8 mouse cellular contexts compared by ENCODE assay signal in the genomic region with DNA sequence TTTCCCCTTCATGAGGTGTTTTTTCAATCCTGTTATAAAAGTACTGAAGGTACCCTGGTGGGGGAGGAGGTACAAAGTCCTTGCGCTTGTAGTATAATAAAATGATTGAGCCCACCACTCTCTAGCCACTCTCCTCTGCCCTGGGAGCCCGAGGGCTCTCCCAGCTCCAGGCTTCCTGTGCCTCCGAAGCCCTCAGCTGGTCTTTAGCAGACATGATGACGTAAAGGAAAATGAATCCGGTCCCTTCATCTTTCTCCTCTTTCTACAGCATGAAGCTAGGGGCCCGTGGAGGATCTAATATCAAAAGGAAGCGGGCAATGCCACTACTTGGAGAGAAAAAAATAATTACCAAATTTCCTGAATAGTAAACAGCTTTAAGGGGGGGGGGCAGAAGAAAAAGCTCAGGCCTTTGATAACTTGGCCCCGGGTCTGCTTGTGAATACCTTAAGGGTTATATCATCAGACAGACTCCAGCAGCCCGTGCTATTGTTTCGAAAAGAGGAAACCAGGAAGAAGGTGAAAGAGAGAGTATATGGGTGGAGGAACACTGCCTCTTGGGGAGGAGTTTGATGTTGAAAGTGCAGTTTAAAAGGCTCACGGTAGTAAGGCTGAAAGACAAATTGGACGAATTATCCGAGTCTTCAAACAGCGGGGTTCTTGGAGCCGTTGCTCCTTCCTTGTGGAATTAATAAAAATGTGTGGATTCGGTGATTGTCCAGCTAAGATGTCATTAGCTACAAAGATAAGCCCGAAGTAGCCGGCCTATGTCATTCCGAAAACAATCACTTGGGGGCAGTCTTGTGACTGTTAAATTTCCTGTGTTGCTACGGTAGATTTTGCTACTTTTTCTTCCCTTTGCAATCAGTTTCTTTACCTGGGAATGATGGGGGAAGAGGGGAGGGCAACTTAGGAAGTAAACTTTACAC. TPM values are rescaled to one million over a fixed set of nuclear protein-coding genes. Genes with fewer than 3 reads are reported as not detected.
DNase-seq lines count a peak whose midpoint lies in the region; ATAC-seq and TF ChIP-seq lines count a peak whose summit lies in the region.

No protein-coding gene starts in this region.

- TF ChIP-seq EP300 in heart, postnatal 0 days (IDR thresholded peaks at IDR 0.05; ENCODE audit: low read depth), result no peak

- H3K9ac ChIP-seq in heart, postnatal 0 days (replicated peaks; ENCODE audit: low read depth, low read length), result no peak overlapping the region
- no peak overlapping the region for H3K9ac ChIP-seq in stomach, embryonic 16.5 days (ENCODE audit: low read length)

- H3K9me3 ChIP-seq in heart, postnatal 0 days (replicated peaks; ENCODE audit: control insufficient read depth, low read length), result no peaks in the 10 kb centered on the region
- H3K9me3 ChIP-seq in stomach, embryonic 16.5 days (replicated peaks; ENCODE audit: control insufficient read depth, low read length), result no peaks in the 10 kb centered on the region

- H3K4me2 ChIP-seq in heart, postnatal 0 days (ENCODE audit: low read depth, low read length), result peak overlapping the region; percentile 54
- peak overlapping the region; percentile 41 for H3K4me2 ChIP-seq in stomach, embryonic 16.5 days (ENCODE audit: low read depth, low read length)

- peaks cover 49% of the 10 kb centered on the region for H3K27me3 ChIP-seq in heart, postnatal 0 days (ENCODE audit: control insufficient read depth, insufficient read depth, low read length)
- peaks cover 50% of the 10 kb centered on the region for H3K27me3 ChIP-seq in stomach, embryonic 16.5 days (ENCODE audit: control insufficient read depth, insufficient read depth, low read length)

- no peaks in the 10 kb centered on the region for H3K36me3 ChIP-seq in heart, postnatal 0 days (replicated peaks; ENCODE audit: control insufficient read depth, insufficient read depth, low read length)
- H3K36me3 ChIP-seq in stomach, embryonic 16.5 days (ENCODE audit: control insufficient read depth, insufficient read depth, low read length), result no peaks in the 10 kb centered on the region

- H3K27ac ChIP-seq in heart, postnatal 0 days (ENCODE audit: low read depth), result no peak overlapping the region
- no peak overlapping the region for H3K27ac ChIP-seq in stomach, embryonic 16.5 days (ENCODE audit: low read length)

- peak; percentile 59 for TF ChIP-seq CTCF in heart, postnatal 0 days (IDR thresholded peaks at IDR 0.05; ENCODE audit: low read depth)

- WGBS in heart, postnatal 0 days, result 5% methylated on average over 20 of the region's 20 CpGs
- 8% methylated on average over 20 of the region's 20 CpGs for WGBS in stomach, embryonic 16.5 days

- peak; percentile 35 to 67 for DNase-seq in layer of hippocampus, adult 18-20 months (ENCODE audit: low spot score in 2 of 2)
- no peak for DNase-seq in layer of hippocampus, adult 9-10 months (ENCODE audit: low spot score)
- DNase-seq in adipocyte (ENCODE audit: low spot score), result peak; percentile 80
- DNase-seq in embryo, embryonic 10 days (ENCODE audit: low spot score), result peak; percentile 68
- no peak for DNase-seq in heart, postnatal 0 days (ENCODE audit: low spot score)
- DNase-seq in kidney, postnatal 14 days, result peak; percentile 49

- H3K4me3 ChIP-seq in heart, postnatal 0 days (ENCODE audit: low read depth, low read length), result peak overlapping the region; percentile 32
- H3K4me3 ChIP-seq in stomach, embryonic 16.5 days (replicated peaks; ENCODE audit: low read length), result peak overlapping the region; percentile 19

- peaks cover 11% of the 10 kb centered on the region; the same call in 1 of the 2 replicates for H3K4me1 ChIP-seq in heart, postnatal 0 days (ENCODE audit: control insufficient read depth, insufficient read depth)
- no peaks in the 10 kb centered on the region for H3K4me1 ChIP-seq in stomach, embryonic 16.5 days (ENCODE audit: control insufficient read depth, insufficient read depth, low read length)

- peak; percentile 30; the same call in 1 of the 2 replicates for ATAC-seq in heart, postnatal 0 days (ENCODE audit: insufficient read depth, low read depth)
- peak; percentile 69 for ATAC-seq in megakaryocyte, adult 5-6 weeks (ENCODE audit: poor library complexity, severe bottlenecking)
- ATAC-seq in stomach, embryonic 16.5 days (ENCODE audit: insufficient read depth, low FRiP score), result no peak; the same call in 1 of the 2 replicates

RNA-seq across cellular contexts. Expression of gene Tbx15, which starts 6.5 kb away (rescaled TPM):
- under 1 TPM; 0.48 to 0.54 TPM for total RNA-seq in layer of hippocampus, adult 18-20 months (2021)
- total RNA-seq in heart, postnatal 0 days (2014; rRNA removed; ENCODE audit: low replicate concordance), result 0.23 and 1.5 TPM in 2 replicates
- 0.03 and 0.10 TPM in 2 replicates for polyA plus RNA-seq in heart, postnatal 0 days (2015; fragmentation: Nextera tagmentation; extraction: Ambion mirVana)
- total RNA-seq in megakaryocyte, adult 5-6 weeks (2015), result 0.16 TPM in 1 of 2 replicates, not detected in the other
- total RNA-seq in megakaryocyte, adult 5-6 weeks (2017), result not detected in 2 replicates
- 0.10 and 1.1 TPM in 2 replicates for polyA plus RNA-seq in stomach, embryonic 16.5 days (2015; fragmentation: Nextera tagmentation; extraction: Ambion mirVana)

Comparison
In these comparisons a context has a peak if more than half of its experiments do, and no peak if none do; other contexts are left out.
1. DNase-seq: peak in layer of hippocampus, adult 18-20 months (2 of 2), adipocyte (single experiment), embryo, embryonic 10 days (single experiment) and kidney, postnatal 14 days (single experiment); none in layer of hippocampus, adult 9-10 months (single experiment) and heart, postnatal 0 days (single experiment).